Mouse (Mus musculus) cerebellum, adult 2 months (tissue): ENCODE measurements around the gene Pdss2. TPM values are rescaled to one million over a fixed set of nuclear protein-coding genes. Genes with fewer than 3 reads are reported as not detected.
"Not testable (repeated sequence)": the region's sequence is repeated elsewhere in the genome, so short reads cannot be mapped to it uniquely, and the experiment has no call there.

Experiments
- DNase-seq, 2 experiments: peaks; one replicate each; pipeline ENCODE4 v3.0.0; 2021
- H3K27ac ChIP-seq: fragments of 200-500 bp; 2 replicates; pipeline ENCODE4 v1.5.1; 2012; ENCODE audit warnings: low read length, control low read depth, inconsistent platforms; ENCODE audit not compliant: insufficient read depth
- H3K27me3 ChIP-seq: fragments of 200-500 bp; 2 replicates; pipeline ENCODE4 v1.6.1; 2012; ENCODE audit warnings: inconsistent platforms, mild to moderate bottlenecking, low read length, moderate library complexity; ENCODE audit not compliant: control insufficient read depth, insufficient read depth
- H3K4me1 ChIP-seq: fragments of 200-500 bp; 2 replicates; pipeline ENCODE4 v1.6.1; 2011; ENCODE audit warnings: low read length; ENCODE audit not compliant: control insufficient read depth, insufficient read depth
- H3K4me3 ChIP-seq: fragments of 200-500 bp; replicated peaks from 2 replicates; pipeline ENCODE3; 2011; ENCODE audit warnings: mild to moderate bottlenecking, low read depth, low read length, control low read depth; ENCODE audit not compliant: insufficient read depth
- CTCF ChIP-seq: fragments of 200-500 bp; IDR thresholded peaks from 2 replicates; pipeline ENCODE4 v1.5.1; 2011; ENCODE audit warnings: low read depth, mild to moderate bottlenecking, control low read depth, low read length, moderate library complexity, borderline replicate concordance; ENCODE audit not compliant: insufficient read depth
- POLR2A ChIP-seq: fragments of 200-500 bp; IDR thresholded peaks from 2 replicates; pipeline ENCODE4 v1.6.1; 2011; ENCODE audit warnings: low read length, control low read depth, borderline replicate concordance; ENCODE audit not compliant: insufficient read depth
- WGBS: fragments of 180-500 bp; shearing (Covaris S2); methylation state at CpG from one replicate; pipeline ENCODE4 v1.1.7; 2018; 5-methylcytosine and 5-hydroxymethylcytosine counted together
- polyA plus RNA-seq: library from polyadenylated mRNA; depleted of rRNA; stranded (reverse); fragments of >200 nt; gene quantifications from 2 replicates; pipeline ENCODE4 v1.2.3, GENCODE M21; 2012

The Pdss2 gene
- polyA plus RNA-seq, 1 experiment, result 13.7 TPM

GRCm38 (mm10) chr10:43247994-43248393, 26.7 kb downstream of the Pdss2 start:
- Histone ChIP-seq H3K4me3 (no peak overlapping the region), H3K27me3 (no peaks in the 10 kb centered on the region), H3K27ac (no peak overlapping the region), H3K4me1 (peaks cover 6% of the 10 kb centered on the region)
- no peak for TF ChIP-seq POLR2A
- no peak for TF ChIP-seq CTCF
- DNase-seq, result peak in 1 of 2 experiments; percentile 44
- 16% methylated on average over 5 of the region's 5 CpGs for WGBS

DNA sequence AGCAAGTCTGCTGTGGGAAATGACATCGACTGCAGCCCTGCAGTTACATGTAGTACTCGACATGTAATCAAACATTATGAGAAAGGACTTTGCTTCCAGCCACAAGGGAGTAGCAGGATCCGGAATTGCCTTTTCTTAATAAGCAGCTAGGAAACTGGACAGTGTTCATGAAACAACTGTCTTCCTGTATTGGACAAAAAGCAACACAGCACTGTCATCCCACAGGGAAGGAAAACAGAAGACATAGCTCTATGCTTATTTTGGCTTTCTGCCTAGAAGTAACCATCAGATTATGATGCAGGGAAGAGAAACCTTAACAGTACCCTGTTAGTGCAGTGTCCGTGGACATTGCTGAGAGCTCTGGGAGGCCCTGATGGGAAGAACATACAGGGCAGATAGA, 31.0 kb downstream of the Pdss2 start:
- DNase-seq, result no peak
- Histone ChIP-seq H3K4me3 (no peak overlapping the region), H3K27me3 (no peaks in the 10 kb centered on the region), H3K4me1 (no peaks in the 10 kb centered on the region), H3K27ac (no peak overlapping the region)
- 64% methylated on average over 4 of the region's 4 CpGs for WGBS
- no peak for TF ChIP-seq POLR2A
- no peak for TF ChIP-seq CTCF

GRCm38 (mm10) chr10:43256965-43257364, 35.7 kb downstream of the Pdss2 start:
- H3K27ac ChIP-seq, H3K4me3 ChIP-seq, H3K27me3 ChIP-seq, H3K4me1 ChIP-seq, DNase-seq: not testable (repeated sequence)
- WGBS, result no CpG with 5 or more reads among the region's 1 CpGs

GRCm38 (mm10) chr10:43257500-43257899, 36.2 kb downstream of the Pdss2 start:
- not testable (repeated sequence) for H3K4me3 ChIP-seq, H3K27me3 ChIP-seq, DNase-seq, H3K4me1 ChIP-seq, H3K27ac ChIP-seq
- 94% methylated on average over 8 of the region's 8 CpGs for WGBS

- WGBS, result 79% methylated on average over 2 of the region's 2 CpGs
- TF ChIP-seq POLR2A (no peak), CTCF (no peak)
- Histone ChIP-seq H3K27me3 (no peaks in the 10 kb centered on the region), H3K27ac (no peak overlapping the region), H3K4me1 (no peaks in the 10 kb centered on the region), H3K4me3 (no peak overlapping the region)
- DNase-seq, result no peak
Measured at GRCm38 (mm10) chr10:43271318-43271717, 50.0 kb downstream of the Pdss2 start.

DNA sequence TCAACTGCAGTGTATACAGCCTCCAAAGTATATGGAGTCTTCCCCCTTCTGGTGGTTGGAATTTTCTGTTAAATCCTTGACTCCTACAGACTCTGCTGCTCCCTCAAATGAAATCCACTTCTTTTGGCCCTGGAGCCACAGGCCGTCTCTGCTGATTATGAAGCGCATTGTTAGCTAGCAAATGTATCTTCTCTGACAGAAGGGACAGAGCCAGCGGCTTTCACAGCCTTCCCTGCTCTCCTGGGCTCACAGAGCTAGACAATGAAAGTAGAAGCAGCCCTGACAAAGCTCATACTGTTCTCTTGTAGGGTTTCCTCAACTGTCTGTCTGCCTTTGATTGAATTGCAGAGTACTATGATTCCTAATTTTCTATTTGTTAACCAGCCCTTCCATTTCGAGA, 51.1 kb downstream of the Pdss2 start:
- no peak overlapping the region for H3K4me3 ChIP-seq
- no peaks in the 10 kb centered on the region for H3K27me3 ChIP-seq
- DNase-seq, result no peak
- TF ChIP-seq POLR2A (no peak), CTCF (no peak)
- no peaks in the 10 kb centered on the region for H3K4me1 ChIP-seq
- WGBS, result 73% methylated on average over 4 of the region's 4 CpGs
- H3K27ac ChIP-seq, result no peak overlapping the region

DNA sequence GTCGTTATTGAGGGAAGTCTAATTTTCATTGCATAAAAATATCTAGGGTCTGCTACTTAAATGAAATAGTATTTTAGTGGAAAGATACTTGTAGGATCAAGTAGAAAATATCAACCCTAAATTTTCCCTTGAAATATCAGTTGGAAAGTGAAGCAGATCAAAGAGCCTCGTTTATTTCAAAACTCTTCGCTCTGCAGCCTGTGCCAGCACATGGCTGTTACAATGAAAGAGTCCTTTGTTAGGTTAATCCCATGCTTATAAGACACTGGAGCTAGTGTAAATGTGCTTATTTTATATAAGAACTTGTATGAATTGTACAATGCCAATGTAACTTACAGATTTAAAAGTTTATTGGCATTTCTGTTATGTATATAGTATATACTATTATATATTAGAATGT, 51.8 kb downstream of the Pdss2 start:
- TF ChIP-seq CTCF, result no peak
- WGBS, result 57% methylated on average over 3 of the region's 3 CpGs
- H3K27ac ChIP-seq, result no peak overlapping the region

DNA sequence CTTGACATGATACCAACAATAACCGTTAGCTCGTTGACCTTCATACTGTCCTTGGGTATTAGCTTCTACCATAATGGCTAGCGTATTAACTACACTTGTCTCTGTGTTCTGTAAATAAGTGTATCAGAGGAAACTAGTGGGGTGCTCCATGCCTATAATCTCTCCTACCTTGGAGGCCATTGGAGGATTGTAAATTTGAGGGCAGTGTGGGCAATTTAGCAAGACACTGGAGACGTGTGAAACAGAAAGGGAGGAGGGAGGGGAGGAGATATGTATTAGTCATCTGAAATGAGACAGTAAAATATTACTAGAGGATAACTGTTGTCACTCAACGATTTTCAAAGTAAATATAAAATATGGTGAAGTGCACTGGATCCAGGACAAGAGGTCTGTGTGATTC, 54.2 kb downstream of the Pdss2 start:
- no peak overlapping the region for H3K4me3 ChIP-seq
- H3K4me1 ChIP-seq, result no peaks in the 10 kb centered on the region
- WGBS, result 80% methylated on average over 5 of the region's 5 CpGs
- no peak for DNase-seq
- TF ChIP-seq POLR2A (no peak), CTCF (no peak)
- H3K27me3 ChIP-seq, result no peaks in the 10 kb centered on the region
- H3K27ac ChIP-seq, result no peak overlapping the region

More for the DNA sequence above, 51.8 kb downstream of the Pdss2 start:
- H3K4me3 ChIP-seq, result no peak overlapping the region
- H3K4me1 ChIP-seq, result no peaks in the 10 kb centered on the region
- H3K27me3 ChIP-seq, result no peaks in the 10 kb centered on the region
- DNase-seq, result no peak

DNA sequence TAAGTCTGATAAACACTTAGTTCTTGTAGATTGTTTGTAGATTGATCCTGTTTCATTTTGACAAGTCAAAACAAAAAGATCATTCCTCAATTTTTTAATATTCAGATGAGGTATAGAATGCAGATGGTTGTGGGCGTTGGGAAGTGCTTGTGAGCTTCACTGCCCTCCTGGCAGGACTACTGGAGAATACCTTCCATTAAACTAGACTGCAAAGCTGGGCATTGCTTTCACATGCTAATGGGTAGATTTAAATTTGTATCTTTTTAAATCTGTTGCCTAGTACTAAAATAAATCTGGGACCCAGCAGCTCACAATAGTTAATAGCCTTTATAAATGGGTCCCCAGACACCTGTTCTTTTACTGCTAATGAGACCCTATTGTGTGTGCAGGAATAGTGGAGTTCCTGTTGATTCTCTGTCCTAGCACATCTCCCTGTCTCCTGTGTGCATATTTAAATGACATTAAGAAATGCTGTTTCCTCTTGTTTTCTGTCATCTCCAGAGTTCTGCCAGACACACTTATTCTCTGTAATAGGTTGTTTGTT, 54.9 kb downstream of the Pdss2 start:
- Histone ChIP-seq H3K4me1 (no peaks in the 10 kb centered on the region), H3K27me3 (no peaks in the 10 kb centered on the region), H3K27ac (no peak overlapping the region), H3K4me3 (no peak overlapping the region)
- WGBS, result 69% methylated on average over 1 of the region's 1 CpGs
- TF ChIP-seq POLR2A, result no peak
- no peak for TF ChIP-seq CTCF
- no peak for DNase-seq
